Mouse (Mus musculus): Measurements from ENCODE around the gene Hspa1l.
"Not testable (repeated sequence)": the region's sequence is repeated elsewhere in the genome, so short reads cannot be mapped to it uniquely, and the experiment has no call there.

Hspa1l gene

DNA sequence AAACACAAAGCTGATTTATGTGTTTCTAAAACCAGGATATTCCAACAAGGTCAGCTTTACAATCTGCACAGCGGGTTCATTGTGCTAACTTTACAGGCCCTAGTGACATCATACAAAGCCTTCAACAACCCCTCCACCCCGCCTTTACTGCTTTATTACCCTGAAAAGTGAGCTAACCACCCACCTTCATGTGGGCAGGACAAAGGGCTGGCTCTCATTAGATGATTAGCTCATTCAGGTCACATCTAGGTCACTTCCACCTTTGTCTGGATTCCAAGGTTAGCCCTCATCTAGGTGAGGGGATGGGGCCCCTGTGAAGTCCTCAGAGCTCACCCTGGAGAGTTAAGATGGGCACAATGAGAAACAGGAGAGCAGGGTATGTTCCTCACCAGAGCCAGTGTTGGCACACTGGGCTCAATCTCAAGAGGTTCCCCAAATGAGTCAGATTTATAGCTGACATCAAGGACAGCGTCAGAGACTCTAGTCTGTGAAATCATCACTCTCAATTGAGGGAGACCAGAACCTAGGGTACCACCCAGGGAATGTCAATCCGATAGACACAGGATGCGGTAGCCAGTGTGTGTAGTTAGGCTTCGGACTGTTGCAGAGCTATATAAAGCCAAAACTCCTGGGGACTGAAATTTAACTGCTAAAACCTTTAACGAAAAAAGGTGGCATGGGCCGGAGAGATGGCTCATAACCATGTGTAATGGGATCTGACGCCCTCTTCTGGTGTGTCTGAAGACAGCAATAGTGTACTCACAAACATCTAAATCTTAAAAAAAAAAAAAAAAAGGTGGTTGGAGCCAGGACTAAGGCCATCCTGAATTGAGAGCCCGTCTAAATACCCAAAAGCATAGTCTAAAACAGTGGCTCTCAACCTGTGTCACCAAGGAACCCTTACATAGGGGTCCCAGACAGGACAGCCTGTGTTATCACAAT is 21.7 kb upstream of the Hspa1l start:
- DNase-seq (ENCODE audit: low spot score in 2 of 2), result no peak

DNA sequence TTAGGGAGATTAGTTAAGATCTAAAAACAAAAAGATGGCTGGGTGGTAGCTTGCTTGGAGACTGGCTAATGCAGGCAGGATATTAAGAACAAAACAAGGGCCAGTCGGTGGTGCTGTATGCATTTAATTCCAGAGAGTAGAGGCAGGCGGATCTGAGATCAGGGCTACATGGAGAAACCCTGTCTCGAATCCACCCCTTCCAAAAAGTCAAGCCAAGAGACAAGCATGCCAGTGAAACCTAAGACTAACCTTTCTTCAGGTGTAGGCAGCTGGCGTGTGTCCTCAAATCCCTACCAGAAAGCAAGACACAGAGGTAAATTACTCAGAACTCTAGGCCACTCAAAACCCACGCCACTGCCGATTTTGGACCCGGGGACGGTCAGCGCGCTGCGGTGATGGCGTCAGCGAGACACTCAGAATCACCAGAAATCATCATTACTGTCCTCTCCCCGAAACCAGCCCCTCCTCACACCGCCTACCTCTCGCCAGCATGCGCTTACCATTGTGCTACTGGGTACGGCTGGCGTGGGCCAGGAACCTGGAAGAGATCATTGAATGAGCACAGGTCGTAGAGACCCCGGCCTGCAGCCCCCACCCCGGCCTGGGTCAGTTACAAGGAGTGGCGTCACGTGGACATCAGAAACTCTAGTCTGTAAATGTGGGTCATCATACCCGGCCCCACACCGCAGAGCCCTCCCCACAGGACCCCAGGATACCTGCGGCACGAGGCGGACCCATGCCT is 20.7 kb upstream of the Hspa1l start:
- DNase-seq (ENCODE audit: low spot score in 2 of 2), result no peak

DNA sequence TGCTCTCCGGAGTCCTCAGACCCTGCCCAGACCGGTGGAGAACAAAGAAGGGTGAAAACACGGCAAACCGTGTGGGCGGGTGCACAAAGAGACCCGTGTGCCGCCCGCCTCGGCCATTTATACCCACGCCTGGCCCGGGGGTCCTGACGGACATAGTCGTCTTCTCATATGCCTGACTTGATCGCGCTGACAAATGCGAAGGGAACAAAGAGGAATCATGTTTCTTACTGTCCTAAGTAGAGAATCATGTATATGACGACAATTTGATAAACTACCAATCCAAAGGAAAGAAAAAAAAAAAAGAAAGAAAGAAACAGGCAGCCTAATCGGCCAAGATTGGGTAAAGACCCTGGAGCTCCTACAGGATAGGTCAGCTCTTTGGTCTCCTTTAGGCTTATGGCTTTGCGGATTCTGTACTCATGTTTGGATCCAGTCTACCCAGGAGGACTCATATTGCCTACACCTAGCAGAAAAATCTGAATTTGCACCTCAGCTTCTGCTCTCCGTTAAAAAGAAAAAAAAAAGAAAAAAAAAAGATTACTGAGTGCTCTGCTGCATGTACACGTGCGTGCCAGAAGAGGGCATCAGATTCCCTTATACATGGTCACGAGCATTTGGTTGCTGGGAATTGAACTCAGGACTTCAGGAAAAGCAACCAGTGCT is 20.0 kb upstream of the Hspa1l start:
- DNase-seq (ENCODE audit: low spot score in 2 of 2), result peak; percentile 71 to 78

DNA sequence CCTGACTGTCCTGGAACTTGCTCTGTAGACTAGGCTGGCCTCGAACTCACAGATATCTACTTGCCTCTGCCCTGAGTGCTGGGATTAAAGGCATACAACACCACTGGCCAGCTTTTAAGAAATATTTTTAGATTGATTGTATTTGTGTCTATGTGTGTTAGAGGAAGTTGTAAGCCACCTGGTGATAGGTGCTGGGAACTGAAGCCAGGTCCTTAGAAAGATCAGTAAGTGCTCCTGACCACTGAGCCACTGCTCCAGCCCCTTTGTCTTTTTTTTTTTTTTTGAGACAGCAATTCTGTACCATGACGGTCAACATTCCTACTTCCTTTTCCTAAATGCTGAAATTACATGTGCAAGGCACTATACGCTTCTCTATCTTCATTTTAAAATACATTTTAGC is 19.2 kb upstream of the Hspa1l start:
- no peak for DNase-seq (ENCODE audit: low spot score in 2 of 2)

DNA sequence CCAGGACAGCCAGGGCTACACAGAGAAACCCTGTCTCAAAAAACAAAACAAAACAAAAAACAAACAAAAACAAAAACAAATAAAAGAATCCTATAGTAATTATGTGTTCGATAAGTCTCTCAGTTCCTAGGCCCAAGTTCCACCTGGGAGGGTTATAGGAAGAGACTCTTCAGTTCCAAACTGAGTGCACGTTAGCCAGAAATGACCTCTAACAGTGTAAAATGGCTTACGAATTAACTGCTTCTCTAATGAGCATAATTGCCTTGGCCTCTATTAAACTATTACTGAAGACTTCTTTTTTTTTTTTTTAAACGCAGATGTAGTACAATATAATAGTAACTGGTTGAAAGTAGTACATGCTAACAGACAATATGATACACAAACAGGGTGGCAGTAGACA is 18.6 kb upstream of the Hspa1l start:
- DNase-seq (ENCODE audit: low spot score in 2 of 2), result no peak

DNA sequence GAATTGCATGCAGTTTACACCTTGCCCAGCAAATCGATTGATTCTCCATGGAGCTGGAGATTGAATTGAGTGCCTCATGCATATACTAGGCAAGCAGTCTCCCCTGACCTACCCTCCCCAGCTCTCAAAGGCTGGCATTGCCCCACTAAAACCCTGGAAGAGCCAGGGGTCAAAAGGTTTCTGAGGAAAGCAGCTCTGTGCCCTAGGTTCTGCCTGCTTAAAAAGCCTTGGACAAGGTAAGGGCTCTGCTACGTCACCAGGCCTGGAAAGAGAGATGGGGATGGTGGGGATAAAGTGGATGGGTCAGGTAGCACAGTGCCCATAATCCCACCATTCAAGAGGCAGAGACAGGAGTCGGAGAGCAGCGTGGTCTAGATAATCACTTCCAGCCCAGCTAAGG is 17.7 kb upstream of the Hspa1l start:
- no peak for DNase-seq (ENCODE audit: low spot score in 2 of 2)

DNA sequence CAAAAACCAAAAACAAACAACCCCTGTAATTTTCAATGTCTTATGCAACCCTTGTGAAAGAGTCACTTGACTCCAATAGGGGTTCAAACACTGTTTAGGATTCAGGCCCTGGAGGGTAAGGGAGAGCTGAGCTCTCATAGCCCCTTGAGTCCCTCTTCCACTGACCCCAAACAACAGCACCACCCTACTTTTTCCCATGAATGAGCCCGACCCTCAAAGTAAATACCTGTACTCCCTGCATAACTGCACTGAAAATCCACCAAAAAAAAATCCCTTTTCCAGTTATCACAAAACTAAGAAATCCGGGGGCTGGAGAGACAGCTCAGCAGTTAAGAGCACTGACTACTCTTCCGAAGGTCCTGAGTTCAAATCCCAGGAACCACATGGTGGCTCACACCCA is 16.6 kb upstream of the Hspa1l start:
- no peak for DNase-seq (ENCODE audit: low spot score in 2 of 2)

DNA sequence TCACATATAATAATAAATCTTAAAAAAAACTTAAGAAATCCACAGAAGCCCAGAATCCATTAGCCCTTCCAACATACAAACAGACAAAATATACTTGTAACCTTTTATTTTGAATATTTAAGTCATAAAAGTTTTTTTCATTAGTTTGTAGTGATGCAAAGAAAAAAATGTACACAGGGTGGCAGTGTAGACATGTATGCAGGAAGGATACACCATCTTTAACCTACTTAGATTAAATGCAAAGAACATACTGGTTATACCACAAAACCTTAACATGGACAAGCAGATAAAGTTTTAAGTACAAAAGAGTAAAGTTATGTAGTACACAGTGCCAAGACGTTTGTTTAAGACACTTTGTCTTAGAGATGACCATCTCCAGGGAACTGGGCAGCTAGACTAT is 16.2 kb upstream of the Hspa1l start:
- no peak for DNase-seq (ENCODE audit: low spot score in 2 of 2)

DNA sequence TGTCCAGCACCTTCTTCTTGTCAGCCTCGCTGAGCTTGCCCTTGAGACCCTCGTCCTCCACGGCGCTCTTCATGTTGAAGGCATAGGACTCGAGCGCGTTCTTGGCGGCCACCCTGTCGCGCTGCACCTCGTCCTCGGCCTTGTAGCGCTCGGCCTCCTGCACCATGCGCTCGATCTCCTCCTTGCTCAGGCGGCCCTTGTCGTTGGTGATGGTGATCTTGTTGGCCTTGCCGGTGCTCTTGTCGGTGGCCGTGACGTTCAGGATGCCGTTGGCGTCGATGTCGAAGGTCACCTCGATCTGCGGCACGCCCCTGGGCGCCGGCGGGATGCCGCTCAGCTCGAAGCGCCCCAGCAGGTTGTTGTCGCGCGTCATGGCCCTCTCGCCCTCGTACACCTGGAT is 15.2 kb upstream of the Hspa1l start:
- DNase-seq (ENCODE audit: low spot score in 2 of 2), result not testable (repeated sequence)

DNA sequence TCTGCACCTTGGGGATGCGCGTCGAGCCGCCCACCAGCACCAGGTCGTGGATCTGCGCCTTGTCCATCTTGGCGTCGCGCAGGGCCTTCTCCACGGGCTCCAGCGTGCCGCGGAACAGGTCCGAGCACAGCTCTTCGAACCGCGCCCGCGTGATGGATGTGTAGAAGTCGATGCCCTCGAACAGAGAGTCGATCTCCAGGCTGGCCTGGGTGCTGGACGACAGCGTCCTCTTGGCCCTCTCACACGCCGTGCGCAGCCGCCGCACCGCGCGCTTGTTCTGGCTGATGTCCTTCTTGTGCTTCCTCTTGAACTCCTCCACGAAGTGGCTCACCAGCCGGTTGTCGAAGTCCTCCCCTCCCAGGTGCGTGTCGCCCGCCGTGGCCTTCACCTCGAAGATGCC is 14.5 kb upstream of the Hspa1l start:
- not testable (repeated sequence) for DNase-seq (ENCODE audit: low spot score in 2 of 2)

DNA sequence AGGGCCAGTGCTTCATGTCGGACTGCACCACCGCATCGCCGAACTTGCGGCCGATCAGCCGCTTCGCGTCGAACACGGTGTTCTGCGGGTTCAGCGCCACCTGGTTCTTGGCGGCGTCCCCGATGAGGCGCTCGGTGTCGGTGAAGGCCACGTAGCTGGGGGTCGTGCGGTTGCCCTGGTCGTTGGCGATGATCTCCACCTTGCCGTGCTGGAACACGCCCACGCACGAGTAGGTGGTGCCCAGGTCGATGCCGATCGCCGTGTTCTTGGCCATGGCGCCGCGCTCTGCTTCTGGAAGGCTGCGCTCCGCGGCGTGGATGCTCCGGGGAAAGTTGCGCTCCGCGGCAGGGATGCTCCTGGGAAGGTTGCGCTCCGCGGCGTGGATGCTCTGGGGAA is 13.8 kb upstream of the Hspa1l start:
- not testable (repeated sequence) for DNase-seq (ENCODE audit: low spot score in 2 of 2)

DNA sequence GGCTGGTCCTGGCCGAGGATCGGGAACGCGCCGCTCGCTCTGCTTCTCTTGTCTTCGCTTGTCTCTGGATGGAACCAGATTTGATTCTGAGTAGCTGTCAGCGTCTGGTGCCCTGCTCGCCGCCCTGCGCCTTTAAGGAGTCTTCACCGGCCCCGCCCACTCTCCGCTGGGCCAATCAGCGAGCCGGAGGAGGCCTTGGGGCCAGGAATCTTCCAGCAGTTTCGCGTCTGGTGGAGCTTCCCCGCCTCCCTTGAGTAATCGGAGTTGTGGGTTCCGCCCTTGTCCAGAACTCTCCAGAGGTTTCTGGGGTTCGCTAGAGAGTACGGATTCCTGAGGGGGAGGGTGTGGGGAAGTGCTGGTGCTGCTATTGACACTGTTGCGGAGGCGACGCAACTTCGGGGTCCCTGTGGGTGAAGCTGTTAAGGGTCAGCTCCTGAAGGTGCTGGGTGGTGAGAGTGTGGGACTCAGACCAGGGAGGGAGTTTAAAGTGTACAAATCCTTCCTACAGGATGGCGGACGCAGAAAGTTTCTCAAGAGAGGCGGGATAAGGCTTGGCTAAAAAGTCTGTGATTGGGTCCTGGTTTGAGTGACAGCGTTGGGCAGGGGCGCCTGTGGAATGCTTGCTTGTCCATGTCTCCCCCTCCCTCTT is 13.2 kb upstream of the Hspa1l start, which contains the start of gene Hspa1b:
Gene Hspa1b, minus strand, starts transcription at position 109 of the 649 bp plus-strand sequence.
- DNase-seq (ENCODE audit: low spot score in 2 of 2), result peak; percentile 59 to 63

DNA sequence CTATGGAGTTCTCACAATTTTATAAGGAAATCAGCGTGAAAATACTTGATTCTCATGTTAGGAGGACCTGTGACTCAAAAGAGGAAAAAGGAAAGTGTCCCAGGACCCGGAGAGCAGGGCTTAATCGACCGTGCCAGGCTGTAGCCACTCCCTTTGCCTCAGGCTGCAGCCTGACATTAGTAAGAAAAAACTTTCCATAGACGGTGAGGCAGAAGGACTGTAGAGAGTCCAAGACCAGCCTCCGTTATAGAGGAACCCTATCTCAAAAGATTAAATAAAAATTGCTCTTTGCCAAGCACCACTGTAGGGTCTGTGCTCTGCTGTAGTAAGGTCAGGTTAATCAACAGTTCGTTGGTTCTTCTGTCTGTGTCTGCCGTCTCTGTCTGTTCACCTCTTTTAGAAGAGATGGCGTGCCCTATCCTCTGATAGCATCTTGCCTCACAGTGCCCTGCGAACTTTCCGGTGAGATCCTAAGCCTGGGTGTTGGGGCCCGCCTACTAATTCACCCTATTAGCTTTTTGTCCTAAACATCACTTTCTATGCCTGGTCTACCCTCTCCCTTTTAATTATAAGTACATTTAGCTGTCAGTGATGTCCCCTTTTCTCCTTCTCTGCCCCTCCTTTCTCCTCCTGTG is 12.5 kb upstream of the Hspa1l start:
- no peak for DNase-seq (ENCODE audit: low spot score in 2 of 2)

DNA sequence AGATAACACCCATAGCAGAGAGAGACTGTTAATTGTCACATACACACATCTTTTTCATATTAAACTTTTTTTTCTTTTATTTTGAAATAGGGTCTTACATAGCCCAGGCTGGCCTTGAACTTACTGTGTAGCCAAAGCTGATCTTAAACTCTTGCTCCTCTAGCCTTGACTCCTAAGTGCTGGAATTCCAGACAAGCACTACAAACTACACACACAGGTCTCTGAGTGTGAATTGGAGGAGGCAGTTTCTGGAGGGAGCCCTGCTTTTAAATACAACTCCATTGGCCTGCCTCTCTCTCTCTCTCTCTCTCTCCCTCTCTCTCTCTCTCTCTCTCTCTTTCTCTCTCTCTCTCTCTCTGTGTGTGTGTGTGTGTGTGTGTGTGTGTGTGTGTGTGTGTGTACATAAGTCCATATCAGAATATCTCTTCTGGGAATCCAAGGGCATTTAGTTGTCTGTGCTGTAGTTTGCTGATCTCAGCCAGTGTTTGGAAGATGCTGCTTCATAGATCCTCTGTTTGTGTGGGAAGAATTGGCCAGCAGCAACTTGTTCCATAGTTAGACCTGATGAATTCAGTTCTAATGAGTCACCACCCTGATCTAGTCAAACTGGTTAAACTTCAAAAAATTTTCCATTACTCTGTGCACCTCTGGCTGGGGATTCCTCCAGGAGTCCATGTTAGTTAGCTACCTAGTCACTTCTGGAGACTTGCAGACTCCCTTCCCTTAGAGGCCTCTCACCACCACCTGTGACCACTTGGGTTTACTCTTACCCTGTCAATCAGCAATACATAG is 11.6 kb upstream of the Hspa1l start:
- DNase-seq (ENCODE audit: low spot score in 2 of 2), result no peak

DNA sequence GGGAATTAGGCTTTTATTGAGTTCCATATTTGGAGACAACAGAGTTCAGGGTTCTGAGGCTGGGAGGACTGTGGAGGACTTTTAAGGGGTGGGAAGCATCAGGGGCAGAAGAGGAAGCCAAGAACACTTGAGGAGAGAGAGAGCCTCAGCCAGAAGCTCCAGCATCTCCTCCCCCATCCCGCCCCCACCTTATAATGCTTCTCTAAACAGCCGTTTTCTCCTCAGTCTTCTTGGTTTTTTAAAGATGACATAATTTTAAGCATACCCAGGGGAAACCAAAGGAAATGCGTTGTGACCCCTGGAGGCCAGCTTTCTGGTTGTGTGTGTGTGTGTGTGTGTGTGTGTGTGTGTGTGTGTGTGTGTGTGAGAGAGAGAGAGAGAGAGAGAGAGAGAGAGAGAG is 10.4 kb upstream of the Hspa1l start:
- no peak for DNase-seq (ENCODE audit: low spot score in 2 of 2)

DNA sequence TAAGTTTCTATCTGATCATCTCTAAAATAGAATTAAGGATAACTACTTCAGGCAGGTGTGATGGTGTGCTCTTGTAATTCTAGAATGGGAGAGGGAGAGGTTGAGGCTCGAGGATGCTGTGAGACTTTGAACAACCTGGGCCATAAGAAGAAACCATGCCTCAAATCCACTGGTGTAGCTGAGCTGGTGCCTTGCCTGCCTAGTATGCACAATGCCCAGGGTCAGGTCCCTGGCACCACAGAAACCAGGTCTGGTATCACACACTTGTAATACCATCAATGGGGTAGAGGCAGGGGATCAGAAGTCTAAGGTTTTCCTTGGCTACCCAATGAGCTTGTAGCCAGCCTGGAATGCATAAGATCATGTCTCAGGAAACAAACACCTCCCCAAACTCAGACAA is 9.7 kb upstream of the Hspa1l start:
- DNase-seq (ENCODE audit: low spot score in 2 of 2), result no peak

DNA sequence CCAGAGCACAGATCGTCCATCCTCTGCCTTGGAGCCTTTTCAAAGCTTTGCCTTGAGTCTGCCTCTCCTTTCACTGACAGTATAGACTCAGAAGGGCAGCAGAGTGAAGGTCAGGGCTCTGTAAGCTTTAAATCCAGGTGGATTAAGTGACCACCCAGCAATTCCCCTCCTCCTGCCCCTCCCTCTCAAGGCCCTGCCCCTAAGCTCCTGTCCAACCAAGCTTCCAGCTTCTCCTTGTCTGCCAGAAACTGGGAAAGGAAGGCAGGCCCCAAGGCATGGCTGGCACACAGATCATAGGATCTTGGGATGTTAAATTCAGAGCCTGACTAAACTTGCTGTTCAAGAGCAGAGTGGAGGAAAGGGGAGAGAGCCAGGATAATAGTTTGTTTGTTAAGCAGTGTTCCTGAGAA is 7.9 kb upstream of the Hspa1l start:
- DNase-seq (ENCODE audit: low spot score in 2 of 2), result no peak

DNA sequence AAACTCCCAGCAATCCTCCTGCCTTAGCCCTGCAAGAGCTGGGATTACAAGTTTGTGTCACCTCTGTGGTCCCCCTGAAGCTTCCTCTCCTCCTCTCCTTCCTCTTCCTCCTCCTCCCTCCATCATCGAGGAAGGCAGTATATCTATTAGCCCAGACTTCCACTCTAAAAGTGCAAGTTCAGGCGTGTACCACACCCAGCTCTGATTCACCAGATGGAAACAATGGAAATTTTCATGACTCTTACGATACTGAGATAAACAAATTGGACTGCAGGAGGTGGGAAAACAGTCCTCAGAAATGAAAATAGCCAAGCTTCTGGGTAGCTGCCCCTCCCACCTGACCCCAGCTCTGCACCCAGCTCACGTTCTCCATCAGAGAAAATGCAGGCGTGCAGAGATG is 6.9 kb upstream of the Hspa1l start:
- no peak for DNase-seq (ENCODE audit: low spot score in 2 of 2)

DNA sequence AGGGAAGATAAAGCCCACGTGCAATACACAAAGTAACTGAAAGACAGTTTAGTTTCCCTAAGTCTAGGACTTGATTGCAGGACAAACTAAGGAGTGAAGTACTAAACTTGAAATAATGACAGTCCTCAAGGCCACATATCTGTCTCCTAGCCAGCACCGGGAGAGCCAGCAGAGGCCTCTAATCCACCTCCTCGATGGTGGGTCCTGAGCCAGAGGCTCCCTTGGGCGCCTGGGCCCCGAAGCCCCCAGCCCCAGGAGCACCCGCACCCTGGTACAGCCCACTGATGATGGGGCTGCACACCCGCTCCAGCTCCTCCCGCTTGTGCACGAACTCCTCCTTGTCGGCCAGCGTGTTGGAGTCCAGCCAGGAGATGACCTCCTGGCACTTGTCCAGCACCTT is 2.7 kb upstream of the Hspa1l start, which contains the start of gene Gm20481:
Gene Gm20481, plus strand, starts transcription at position 91 of the 400 bp plus-strand sequence.
- not testable (repeated sequence) for DNase-seq (ENCODE audit: low spot score in 2 of 2)

DNA sequence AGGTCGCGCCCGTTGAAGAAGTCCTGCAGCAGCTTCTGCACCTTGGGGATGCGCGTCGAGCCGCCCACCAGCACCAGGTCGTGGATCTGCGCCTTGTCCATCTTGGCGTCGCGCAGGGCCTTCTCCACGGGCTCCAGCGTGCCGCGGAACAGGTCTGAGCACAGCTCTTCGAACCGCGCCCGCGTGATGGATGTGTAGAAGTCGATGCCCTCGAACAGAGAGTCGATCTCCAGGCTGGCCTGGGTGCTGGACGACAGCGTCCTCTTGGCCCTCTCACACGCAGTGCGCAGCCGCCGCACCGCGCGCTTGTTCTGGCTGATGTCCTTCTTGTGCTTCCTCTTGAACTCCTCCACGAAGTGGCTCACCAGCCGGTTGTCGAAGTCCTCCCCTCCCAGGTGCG is 1.7 kb upstream of the Hspa1l start:
- DNase-seq (ENCODE audit: low spot score in 2 of 2), result not testable (repeated sequence)
